Mouse (Mus musculus) embryonic facial prominence, embryonic 13.5 days (tissue): Measurements from ENCODE around the gene Id3. TPM values are rescaled to one million over a fixed set of nuclear protein-coding genes. Genes with fewer than 3 reads are reported as not detected.

Experiments
- ATAC-seq: fragments of 200-750 bp; cut with Nextera tagmentation; 2 replicates; pipeline ENCODE4 v1.8.0; 2017; ENCODE audit warnings: low read depth; ENCODE audit not compliant: insufficient number of reproducible peaks, insufficient read depth, low FRiP score, low TSS enrichment
- H3K27ac ChIP-seq: fragments of 300-500 bp; sonication (generic); 2 replicates; pipeline ENCODE4 v1.5.1; 2015; ENCODE audit warnings: moderate library complexity, mild to moderate bottlenecking, inconsistent platforms
- H3K27me3 ChIP-seq: fragments of 300-500 bp; sonication (generic); 2 replicates; pipeline ENCODE4 v1.6.1; 2015; ENCODE audit warnings: mild to moderate bottlenecking, inconsistent platforms
- H3K36me3 ChIP-seq: fragments of 300-500 bp; sonication (generic); 2 replicates; pipeline ENCODE4 v1.6.1; 2015; ENCODE audit warnings: mild to moderate bottlenecking, inconsistent platforms
- H3K4me1 ChIP-seq: fragments of 300-500 bp; sonication (generic); 2 replicates; pipeline ENCODE4 v1.6.1; 2015; ENCODE audit warnings: inconsistent platforms
- H3K4me2 ChIP-seq: fragments of 300-500 bp; sonication (generic); 2 replicates; pipeline ENCODE4 v1.6.1; 2015; ENCODE audit warnings: moderate library complexity, mild to moderate bottlenecking, inconsistent platforms
- H3K4me3 ChIP-seq: fragments of 300-500 bp; sonication (generic); 2 replicates; pipeline ENCODE4 v1.5.1; 2015; ENCODE audit warnings: mild to moderate bottlenecking, inconsistent platforms
- H3K9ac ChIP-seq: fragments of 300-500 bp; sonication (generic); 2 replicates; pipeline ENCODE4 v1.6.1; 2015; ENCODE audit warnings: mild to moderate bottlenecking, inconsistent platforms
- H3K9me3 ChIP-seq: fragments of 300-500 bp; sonication (generic); 2 replicates; pipeline ENCODE4 v1.6.1; 2016; ENCODE audit warnings: inconsistent platforms
- whole genome bisulfite sequencing: fragments of 180-500 bp; shearing (Covaris S2); methylation state at CpG from one replicate; pipeline ENCODE4 v1.1.7; 2015; ENCODE audit warnings: mixed read lengths; 5-methylcytosine and 5-hydroxymethylcytosine counted together
- polyA plus RNA-seq: library from polyadenylated mRNA; unstranded; fragments of >200 nt; fragmentation: Nextera tagmentation; extraction: Ambion mirVana; gene quantifications from 2 replicates; pipeline ENCODE4 v1.2.1, GENCODE M21; 2015

The Id3 gene
- polyA plus RNA-seq, 1 experiment from 2014 or later = 613 TPM

- H3K4me3 ChIP-seq = no peak overlapping the region
Measured at GRCm38 (mm10) chr4:136150596-136150995, 7.3 kb downstream of the Id3 start.

GRCm38 (mm10) chr4:136152821-136153220 is 9.5 kb downstream of the Id3 start:
- H3K27ac ChIP-seq = no peak overlapping the region
- WGBS = 91% methylated on average over 4 of the region's 4 CpGs
- peaks cover 40% of the 10 kb centered on the region for H3K4me1 ChIP-seq
- 0 out of 2 replicates have a peak, but pooled peaks cover 4% of the 10 kb centered on the region for H3K9me3 ChIP-seq
- no peak overlapping the region for H3K9ac ChIP-seq
- no peak for ATAC-seq
- H3K36me3 ChIP-seq = no peaks in the 10 kb centered on the region
- H3K4me3 ChIP-seq = no peak overlapping the region
- H3K4me2 ChIP-seq = no peak overlapping the region
- no peaks in the 10 kb centered on the region for H3K27me3 ChIP-seq

More at GRCm38 (mm10) chr4:136150596-136150995, 7.3 kb downstream of the Id3 start:
- Histone ChIP-seq H3K9me3 (0 out of 2 replicates have a peak, but pooled peaks cover 4% of the 10 kb centered on the region), H3K4me2 (peak overlapping the region; percentile 5; the same call in 1 of the 2 replicates), H3K4me1 (peaks cover 60% of the 10 kb centered on the region), H3K27ac (peak overlapping the region; percentile 64), H3K27me3 (no peaks in the 10 kb centered on the region), H3K36me3 (no peaks in the 10 kb centered on the region), H3K9ac (peak overlapping the region; percentile 27; the same call in 1 of the 2 replicates)
- no peak for ATAC-seq
- WGBS = 19% methylated on average over 4 of the region's 4 CpGs

- H3K27ac ChIP-seq = peak overlapping the region; percentile 73
Measured at GRCm38 (mm10) chr4:136154462-136154861, 11.2 kb downstream of the Id3 start.

GRCm38 (mm10) chr4:136158498-136158897 is 15.2 kb downstream of the Id3 start:
- no peak overlapping the region for H3K4me2 ChIP-seq

More at GRCm38 (mm10) chr4:136154462-136154861, 11.2 kb downstream of the Id3 start:
- 0 out of 2 replicates have a peak overlapping the region, but pooled peaks have one; percentile 0 for H3K9ac ChIP-seq
- H3K4me3 ChIP-seq = no peak overlapping the region
- no peak overlapping the region for H3K4me2 ChIP-seq
- no peaks in the 10 kb centered on the region for H3K27me3 ChIP-seq
- 37% methylated on average over 9 of the region's 9 CpGs for WGBS
- 0 out of 2 replicates have a peak, but pooled peaks cover 4% of the 10 kb centered on the region for H3K9me3 ChIP-seq
- ATAC-seq = no peak
- no peaks in the 10 kb centered on the region for H3K36me3 ChIP-seq
- peaks cover 31% of the 10 kb centered on the region for H3K4me1 ChIP-seq

DNA sequence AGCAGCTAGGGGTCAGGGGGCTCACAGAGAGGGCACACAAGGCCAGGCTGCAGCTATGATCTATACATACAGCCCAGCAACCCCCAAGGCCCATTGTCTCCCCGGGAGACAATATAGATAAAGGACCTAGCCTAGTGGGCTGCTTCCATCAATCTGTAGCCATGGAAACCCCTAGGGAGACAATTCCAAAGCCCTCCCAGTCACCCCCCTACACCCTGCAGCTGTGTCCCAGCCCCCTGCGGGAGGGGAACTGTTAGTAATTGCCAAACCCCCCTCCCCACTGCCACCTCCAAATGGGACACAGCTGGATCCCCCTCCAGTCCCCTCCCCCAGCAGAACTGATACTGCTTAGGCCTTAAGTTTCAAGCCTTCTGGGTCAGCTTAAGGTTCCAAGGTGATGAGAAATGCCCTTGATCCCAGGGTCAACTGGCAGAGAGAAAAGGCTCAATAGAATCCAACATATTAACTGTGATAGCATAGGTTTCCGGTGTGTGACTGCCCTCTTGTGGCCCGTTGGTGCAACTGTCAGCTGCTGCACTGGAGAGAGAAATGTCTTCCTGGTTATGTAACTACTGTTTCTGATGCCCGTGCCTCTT is 16.6 kb downstream of the Id3 start:
- Histone ChIP-seq H3K9me3 (no peaks in the 10 kb centered on the region), H3K27ac (peak overlapping the region; percentile 39; the same call in 1 of the 2 replicates), H3K9ac (peak overlapping the region; percentile 46; the same call in 1 of the 2 replicates), H3K4me3 (no peak overlapping the region), H3K36me3 (no peaks in the 10 kb centered on the region), H3K27me3 (no peaks in the 10 kb centered on the region), H3K4me1 (peaks cover 19% of the 10 kb centered on the region), H3K4me2 (no peak overlapping the region)
- 7% methylated on average over 5 of the region's 5 CpGs for WGBS
- no peak for ATAC-seq

More at GRCm38 (mm10) chr4:136158498-136158897, 15.2 kb downstream of the Id3 start:
- Histone ChIP-seq H3K4me3 (no peak overlapping the region), H3K27me3 (no peaks in the 10 kb centered on the region), H3K4me1 (peaks cover 22% of the 10 kb centered on the region), H3K9me3 (no peaks in the 10 kb centered on the region), H3K36me3 (no peaks in the 10 kb centered on the region), H3K27ac (no peak overlapping the region), H3K9ac (no peak overlapping the region)
- 77% methylated on average over 6 of the region's 6 CpGs for WGBS
- no peak for ATAC-seq

DNA sequence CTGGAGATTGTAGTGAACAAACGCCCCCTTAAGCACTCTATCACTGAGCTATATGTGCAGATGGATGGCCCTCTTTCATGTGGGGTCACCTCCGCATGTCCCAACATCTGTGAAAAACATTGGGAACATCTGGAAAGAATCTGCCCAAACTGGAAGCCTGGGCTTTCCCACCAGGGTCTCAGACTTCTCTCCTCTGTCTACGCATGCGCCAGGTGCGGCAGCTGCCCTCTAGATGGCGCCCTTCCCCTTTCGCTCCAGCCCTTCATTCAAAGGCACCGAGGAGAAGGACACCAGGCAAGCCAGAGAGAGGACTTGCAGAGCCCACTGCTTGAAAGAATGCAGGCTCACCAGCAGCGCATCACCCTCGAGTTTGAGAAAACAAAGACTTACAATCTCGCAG is 20.2 kb downstream of the Id3 start:
- H3K4me2 ChIP-seq = peak overlapping the region; percentile 26; the same call in 1 of the 2 replicates
- peak overlapping the region; percentile 39; the same call in 1 of the 2 replicates for H3K27ac ChIP-seq
- ATAC-seq = 0 out of 2 replicates have a peak, but pooled peaks have one; percentile 29
- 1% methylated on average over 11 of the region's 11 CpGs for WGBS
- H3K36me3 ChIP-seq = no peaks in the 10 kb centered on the region
- H3K4me3 ChIP-seq = no peak overlapping the region
- peaks cover 19% of the 10 kb centered on the region for H3K4me1 ChIP-seq
- no peaks in the 10 kb centered on the region for H3K27me3 ChIP-seq
- no peaks in the 10 kb centered on the region for H3K9me3 ChIP-seq
- no peak overlapping the region for H3K9ac ChIP-seq

DNA sequence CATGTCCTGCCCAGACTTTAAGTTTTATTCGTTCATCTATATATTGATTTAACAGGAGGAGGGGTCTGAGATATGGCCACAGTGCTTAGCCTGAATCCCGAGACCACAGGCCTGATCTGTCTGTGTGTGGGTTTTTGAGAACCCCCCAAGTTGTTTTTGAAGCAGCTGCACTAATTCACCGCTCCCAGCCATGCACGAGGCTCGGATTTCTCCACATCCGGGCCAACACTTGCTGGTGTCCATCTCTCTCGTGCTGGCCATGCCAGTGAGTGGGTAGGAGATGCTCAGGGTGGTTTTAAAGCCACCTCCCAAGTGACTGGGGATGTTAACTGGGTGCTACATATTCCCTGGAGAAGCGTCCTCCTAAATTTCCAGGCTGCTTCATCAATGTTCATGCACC is 21.7 kb downstream of the Id3 start:
- 63% methylated on average over 8 of the region's 8 CpGs for WGBS
- Histone ChIP-seq H3K27me3 (no peaks in the 10 kb centered on the region), H3K9me3 (no peaks in the 10 kb centered on the region), H3K36me3 (no peaks in the 10 kb centered on the region), H3K4me2 (no peak overlapping the region), H3K27ac (no peak overlapping the region), H3K4me3 (no peak overlapping the region), H3K4me1 (peaks cover 11% of the 10 kb centered on the region), H3K9ac (no peak overlapping the region)
- no peak for ATAC-seq

DNA sequence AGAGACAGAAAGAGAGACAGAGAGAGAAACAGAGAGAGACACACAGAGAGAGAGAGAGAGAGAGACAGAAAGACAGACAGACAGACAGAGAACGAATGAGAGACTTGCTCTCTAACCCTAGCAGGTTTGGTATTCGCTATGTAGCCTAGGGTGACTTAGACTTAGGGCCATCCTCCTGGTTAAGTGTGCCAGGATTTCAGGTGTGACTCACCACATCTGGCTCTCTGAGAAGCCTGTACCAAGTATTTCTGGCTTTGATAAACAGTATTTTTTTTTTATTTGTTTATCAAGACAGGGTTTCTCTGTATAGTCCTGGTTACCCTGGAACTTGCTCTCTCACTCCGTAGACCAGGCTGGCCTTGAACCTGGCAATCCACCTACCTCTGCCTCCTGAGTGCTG is 24.4 kb downstream of the Id3 start:
- ATAC-seq = no peak
- H3K9me3 ChIP-seq = no peaks in the 10 kb centered on the region

DNA sequence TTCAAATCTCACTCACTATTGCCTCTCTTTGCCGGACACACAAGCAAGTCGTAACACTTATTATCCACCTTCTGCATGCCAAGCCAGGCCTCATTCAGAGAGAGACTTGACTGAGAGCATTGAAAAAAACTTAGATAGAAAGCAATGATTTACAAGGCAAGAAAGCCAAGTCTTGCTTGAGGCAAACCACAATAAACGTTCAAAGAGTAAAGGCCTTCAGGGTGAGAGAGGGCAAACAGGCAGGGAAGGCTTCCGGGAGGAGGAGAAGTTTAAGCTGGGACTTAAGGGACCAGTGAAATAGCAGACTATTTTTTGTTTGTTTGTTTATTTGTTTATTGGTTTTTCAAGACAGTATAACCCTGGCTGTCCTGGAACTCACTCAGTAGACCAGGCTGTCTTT is 27.1 kb downstream of the Id3 start:
- no peak overlapping the region for H3K4me2 ChIP-seq
- H3K9me3 ChIP-seq = no peaks in the 10 kb centered on the region
- WGBS = 67% methylated on average over 4 of the region's 4 CpGs
- H3K36me3 ChIP-seq = no peaks in the 10 kb centered on the region
- no peak overlapping the region for H3K27ac ChIP-seq
- H3K9ac ChIP-seq = no peak overlapping the region
- ATAC-seq = no peak
- no peaks in the 10 kb centered on the region for H3K27me3 ChIP-seq
- H3K4me1 ChIP-seq = peaks cover 32% of the 10 kb centered on the region
- H3K4me3 ChIP-seq = no peak overlapping the region

More for the DNA sequence above, 24.4 kb downstream of the Id3 start:
- Histone ChIP-seq H3K4me3 (no peak overlapping the region), H3K27ac (no peak overlapping the region), H3K4me2 (no peak overlapping the region), H3K36me3 (no peaks in the 10 kb centered on the region), H3K9ac (no peak overlapping the region), H3K27me3 (no peaks in the 10 kb centered on the region), H3K4me1 (peaks cover 10% of the 10 kb centered on the region)
- WGBS = 82% methylated on average over 3 of the region's 3 CpGs

- Histone ChIP-seq H3K27me3 (no peaks in the 10 kb centered on the region), H3K9ac (peak overlapping the region; percentile 71), H3K4me2 (peak overlapping the region; percentile 100), H3K4me1 (peaks cover 39% of the 10 kb centered on the region), H3K27ac (no peak overlapping the region), H3K4me3 (peak overlapping the region; percentile 74), H3K9me3 (no peaks in the 10 kb centered on the region), H3K36me3 (no peaks in the 10 kb centered on the region)
- no peak for ATAC-seq
- 18% methylated on average over 12 of the region's 12 CpGs for WGBS
Measured at GRCm38 (mm10) chr4:136171455-136171854, 28.2 kb downstream of the Id3 start.

DNA sequence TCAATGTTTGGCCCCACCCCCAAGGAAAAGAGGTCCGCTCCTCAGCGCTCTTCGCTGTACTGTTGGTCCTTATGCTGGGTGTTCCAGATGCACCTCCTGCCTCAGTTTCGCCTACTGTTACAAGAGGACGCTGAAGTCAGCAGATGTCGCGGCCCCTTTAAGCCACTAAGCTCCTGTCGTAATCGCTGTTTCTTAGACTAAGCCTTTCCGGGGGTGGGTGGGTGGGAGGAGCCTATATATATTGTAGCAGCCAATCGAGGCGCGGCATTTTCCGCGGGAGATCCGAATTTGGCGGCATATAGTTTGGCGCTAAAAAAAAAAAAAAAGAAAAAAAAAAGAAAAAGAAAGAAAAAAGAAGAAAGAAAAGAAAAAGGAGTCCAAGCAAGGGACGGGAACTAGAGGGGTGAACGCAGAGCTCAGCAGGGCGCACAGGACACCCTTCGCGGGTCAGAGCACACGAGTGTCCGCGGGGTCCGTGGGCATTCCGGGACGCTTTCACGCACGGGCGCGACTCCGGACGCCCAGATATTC is 28.8 kb downstream of the Id3 start, which contains the start of gene E2f2:
Gene E2f2, plus strand, starts transcription at position 384 of the 531 bp plus-strand sequence.
- Histone ChIP-seq H3K9ac (peak within 1 kb of the TSS; percentile 76), H3K36me3 (no peaks in the 10 kb centered on the region), H3K27me3 (no peaks in the 10 kb centered on the region), H3K4me1 (peaks cover 44% of the 10 kb centered on the region), H3K9me3 (no peaks in the 10 kb centered on the region), H3K4me3 (peak within 1 kb of the TSS; percentile 74), H3K27ac (peak within 1 kb of the TSS; percentile 62), H3K4me2 (peak within 1 kb of the TSS; percentile 100)
- no peak for ATAC-seq
- WGBS = under 1% methylated on average over 35 of the region's 35 CpGs
